Mouse (Mus musculus) liver, embryonic 12.5 days (tissue): Measurements from ENCODE around the gene Irf2. TPM values are rescaled to one million over a fixed set of nuclear protein-coding genes. Genes with fewer than 3 reads are reported as not detected.

Experiments
- ATAC-seq: fragments of 200-750 bp; cut with Nextera tagmentation; 2 replicates; pipeline ENCODE4 v1.8.0; 2017; ENCODE audit warnings: moderate number of reproducible peaks, mild to moderate bottlenecking, moderate library complexity
- H3K27ac ChIP-seq: fragments of 300-500 bp; sonication (generic); 2 replicates; pipeline ENCODE4 v1.5.1; 2016; ENCODE audit warnings: mild to moderate bottlenecking
- H3K27me3 ChIP-seq: fragments of 300-500 bp; sonication (generic); replicated peaks from 2 replicates; pipeline ENCODE4 v1.6.1; 2016; ENCODE audit warnings: mild to moderate bottlenecking, moderate library complexity
- H3K36me3 ChIP-seq: fragments of 300-500 bp; sonication (generic); 2 replicates; pipeline ENCODE4 v1.6.1; 2016; ENCODE audit warnings: mild to moderate bottlenecking, moderate library complexity
- H3K4me1 ChIP-seq: fragments of 300-500 bp; sonication (generic); 2 replicates; pipeline ENCODE4 v1.6.1; 2016
- H3K4me2 ChIP-seq: fragments of 300-500 bp; sonication (generic); 2 replicates; pipeline ENCODE4 v1.6.1; 2016; ENCODE audit warnings: mild to moderate bottlenecking, moderate library complexity
- H3K4me3 ChIP-seq: fragments of 300-500 bp; sonication (generic); 2 replicates; pipeline ENCODE4 v1.5.1; 2016; ENCODE audit warnings: mild to moderate bottlenecking, moderate library complexity
- H3K9ac ChIP-seq: fragments of 300-500 bp; sonication (generic); 2 replicates; pipeline ENCODE4 v1.6.1; 2016; ENCODE audit warnings: mild to moderate bottlenecking, moderate library complexity
- H3K9me3 ChIP-seq: fragments of 300-500 bp; sonication (generic); replicated peaks from 2 replicates; pipeline ENCODE4 v1.6.1; 2016; ENCODE audit warnings: mild to moderate bottlenecking, moderate library complexity
- WGBS: fragments of 180-500 bp; shearing (Covaris S2); methylation state at CpG from one replicate; pipeline ENCODE4 v1.1.7; 2016; ENCODE audit not compliant: insufficient replicate concordance; 5-methylcytosine and 5-hydroxymethylcytosine counted together
- polyA plus RNA-seq: library from polyadenylated mRNA; unstranded; fragments of >200 nt; fragmentation: Nextera tagmentation; extraction: Ambion mirVana; gene quantifications from 2 replicates; pipeline ENCODE4 v1.2.1, GENCODE M21; 2016

Gene Irf2
- polyA plus RNA-seq, 1 experiment from 2014 or later = 14.8 TPM

DNA sequence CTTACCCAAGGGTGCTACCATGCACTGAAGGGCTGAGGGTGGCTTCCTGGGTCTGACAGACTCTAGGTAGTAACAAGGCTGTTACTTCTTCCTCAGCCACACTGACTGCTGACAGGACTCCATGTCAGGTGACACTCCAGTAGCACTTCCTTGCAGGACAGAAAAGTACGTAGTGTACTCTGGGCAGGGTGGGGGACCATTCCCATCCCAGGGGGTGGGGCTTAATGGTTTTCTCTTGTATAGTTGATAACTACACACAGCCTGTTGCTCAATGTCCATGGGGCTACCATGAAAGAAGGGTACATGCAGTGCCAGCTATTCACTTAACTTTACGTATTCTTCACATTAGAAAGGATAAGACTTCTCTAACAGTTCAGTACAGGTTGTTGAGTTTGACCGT is 157.2 kb downstream of the Irf2 start:
- no peak overlapping the region for H3K9ac ChIP-seq
- 73% methylated on average over 3 of the region's 3 CpGs for WGBS
- H3K4me1 ChIP-seq = no peaks in the 10 kb centered on the region
- no peaks in the 10 kb centered on the region for H3K27me3 ChIP-seq
- H3K4me3 ChIP-seq = no peak overlapping the region
- H3K9me3 ChIP-seq = no peaks in the 10 kb centered on the region
- no peak for ATAC-seq
- no peaks in the 10 kb centered on the region for H3K36me3 ChIP-seq
- H3K27ac ChIP-seq = no peak overlapping the region
- no peak overlapping the region for H3K4me2 ChIP-seq

Other genes with a start within 250 kb of the Irf2 start
- 20.7 and 22.2 TPM in 2 replicates for gene Cenpu, start 187.7 kb upstream of the Irf2 start, polyA plus RNA-seq
- 11.7 and 13.1 TPM in 2 replicates for gene Primpol, start 122.5 kb upstream of the Irf2 start, polyA plus RNA-seq
- gene Casp3, start 122.4 kb upstream of the Irf2 start, polyA plus RNA-seq = 94.0 and 94.6 TPM in 2 replicates
- 0.25 and 0.29 TPM in 2 replicates for gene Enpp6, start 247.2 kb downstream of the Irf2 start, polyA plus RNA-seq